Mouse (Mus musculus) neutrophil, adult 5-6 weeks (primary cell): Measurements from ENCODE around the gene Fgf5. TPM values are rescaled to one million over a fixed set of nuclear protein-coding genes. Genes with fewer than 3 reads are reported as not detected.

Experiments used
- ATAC-seq: fragments of 151-379, 151-347 bp; 2 replicates; pipeline ENCODE4 v1.8.0; 2017; ENCODE audit warnings: mild to moderate bottlenecking, moderate TSS enrichment; ENCODE audit not compliant: insufficient number of reproducible peaks, poor library complexity, low FRiP score, severe bottlenecking; ENCODE audit errors: extremely low read depth
- total RNA-seq: library from RNA; stranded (forward); fragments of 200-1000 nt; gene quantifications from 2 replicates; pipeline ENCODE4 v1.2.3, GENCODE M21; 2017

Fgf5 gene
- total RNA-seq, 1 experiment from 2014 or later, result not detected

GRCm38 (mm10) chr5:98292388-98293048, 38.5 kb downstream of the Fgf5 start:
- ATAC-seq, result no peak

DNA sequence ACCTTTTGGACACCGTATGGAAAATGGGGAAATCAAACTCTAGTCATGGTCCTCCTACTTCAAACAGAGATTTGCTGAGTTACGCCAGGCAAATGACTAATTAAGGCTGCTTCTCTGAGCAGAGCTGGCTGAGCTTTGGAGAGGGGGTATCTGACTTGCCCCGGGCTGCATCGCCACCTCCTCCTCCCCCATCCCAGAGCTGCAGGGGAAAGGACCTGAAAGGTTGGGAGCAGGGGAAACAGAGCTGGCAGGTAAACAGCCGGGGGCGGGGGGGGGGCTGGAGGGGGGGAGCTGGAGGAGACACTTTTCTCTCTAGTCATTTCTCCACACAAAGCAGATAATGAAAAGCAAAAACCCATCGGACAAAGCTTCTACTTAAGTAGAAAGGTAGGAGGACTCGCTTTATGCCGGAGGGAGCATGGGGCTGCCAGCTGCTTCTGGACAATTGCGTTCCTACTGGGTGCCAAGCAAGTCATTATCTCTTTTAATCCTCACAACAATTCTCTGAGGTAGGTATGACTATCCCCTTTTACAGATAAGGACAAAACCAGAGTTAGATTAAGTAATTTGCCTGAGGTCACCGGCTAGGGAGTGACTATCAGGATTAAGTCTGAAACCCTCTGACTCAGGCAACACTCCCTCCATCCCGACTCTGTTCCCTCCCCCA, 39.2 kb downstream of the Fgf5 start:
- no peak for ATAC-seq

- ATAC-seq, result no peak
Observed at GRCm38 (mm10) chr5:98300079-98300478, 46.1 kb downstream of the Fgf5 start.

GRCm38 (mm10) chr5:98305673-98306072, 51.7 kb downstream of the Fgf5 start:
- no peak for ATAC-seq

- no peak for ATAC-seq
Observed at GRCm38 (mm10) chr5:98306528-98306927, 52.5 kb downstream of the Fgf5 start.

DNA sequence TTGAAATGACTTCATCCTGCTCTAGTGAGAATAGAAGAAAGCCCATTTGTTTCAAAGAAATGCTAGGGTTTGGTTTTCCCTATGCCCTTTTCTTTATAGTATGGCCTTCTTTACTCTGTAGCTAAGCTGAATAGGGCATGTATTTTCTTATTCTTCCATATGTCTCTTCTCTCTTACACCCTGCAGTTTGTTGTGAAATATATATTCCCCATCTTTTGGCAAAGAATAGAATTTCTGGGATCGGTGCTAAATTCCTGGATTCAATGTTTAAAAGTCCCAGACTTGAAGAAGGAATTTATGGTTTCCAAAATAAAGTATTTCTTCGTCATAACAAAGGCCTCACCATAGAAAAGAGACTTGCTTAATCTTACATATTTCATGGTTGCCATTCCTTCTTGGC, 72.6 kb downstream of the Fgf5 start:
- no peak for ATAC-seq

Other genes with a start within 250 kb of the Fgf5 start
- gene Antxr2, start 223.1 kb upstream of the Fgf5 start, total RNA-seq, result 101 and 114 TPM in 2 replicates
- not detected in 2 replicates for gene Prdm8, start 87.0 kb upstream of the Fgf5 start, total RNA-seq
- gene Cfap299, start 75.1 kb downstream of the Fgf5 start, total RNA-seq, result not detected in 2 replicates